Mouse (Mus musculus): ENCODE data around the gene Mx1. TPM values are rescaled to one million over a fixed set of nuclear protein-coding genes. Genes with fewer than 3 reads are reported as not detected.

Mx1 gene
- 10 to 100 TPM; 85.3 to 98.0 TPM for total RNA-seq (2023)

DNA sequence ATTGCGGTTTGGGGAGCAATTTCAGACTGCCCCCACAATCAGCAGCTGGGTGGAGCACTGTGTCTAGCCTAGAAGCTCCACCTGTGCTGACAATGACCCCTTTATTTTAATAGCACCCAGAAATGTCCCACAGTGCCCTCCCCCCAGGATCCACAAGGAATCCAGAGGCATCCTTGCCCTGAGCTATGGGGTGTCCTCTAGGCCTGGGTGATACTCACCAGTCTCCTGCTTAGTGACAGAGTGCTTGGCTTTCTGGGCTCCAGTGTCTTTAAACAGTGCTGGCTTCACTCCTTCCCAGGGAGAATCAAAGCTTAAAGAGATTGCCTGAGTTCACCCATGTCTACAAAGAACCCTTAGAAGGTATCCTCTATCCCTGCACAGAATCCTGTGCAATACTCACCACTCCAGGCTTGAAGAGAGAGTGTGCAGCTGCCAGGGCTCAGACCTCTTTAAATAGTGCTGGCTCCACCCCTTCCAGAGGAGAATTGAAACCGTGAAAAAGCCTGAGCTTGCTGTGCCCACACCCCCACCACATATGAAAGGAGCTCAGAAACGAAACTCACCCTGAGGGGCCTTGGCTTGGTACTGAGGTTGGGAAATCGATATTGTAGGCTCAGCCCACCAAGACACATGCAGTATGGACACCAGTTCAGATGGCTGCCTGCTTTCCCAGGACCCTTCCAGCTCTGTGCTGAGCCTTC is at the start of gene Mx1:
Gene Mx1, minus strand, starts transcription at position 427 of the 701 bp plus-strand sequence.

Other genes with a start within 250 kb of the Mx1 start
- under 1 TPM in 1 of 2 experiments, not detected in 1; 0.42 TPM for gene Bace2, start 106.2 kb downstream of the Mx1 start, total RNA-seq (2023)
- gene Fam3b, start 51.9 kb upstream of the Mx1 start, total RNA-seq (2023): not detected
- gene Tmprss2, start 148.3 kb upstream of the Mx1 start, total RNA-seq (2023): not detected

Measured in monocyte, adult 59 days (primary cell).